Mouse (Mus musculus) kidney, embryonic 14.5 days (tissue): ENCODE results near the gene Klrc1. TPM values are rescaled to one million over a fixed set of nuclear protein-coding genes. Genes with fewer than 3 reads are reported as not detected.
A peak's percentile ranks its signal among the peaks of the same experiment; 100 is the strongest.
"Not testable (repeated sequence)": the region's sequence is repeated elsewhere in the genome, so short reads cannot be mapped to it uniquely, and the experiment has no call there.

ENCODE experiments used
- ATAC-seq: fragments of 200-750 bp; cut with Nextera tagmentation; 2 replicates; pipeline ENCODE4 v1.8.0; 2017; ENCODE audit warnings: moderate number of reproducible peaks, mild to moderate bottlenecking, moderate TSS enrichment, moderate library complexity; ENCODE audit not compliant: low FRiP score, low TSS enrichment
- H3K27ac ChIP-seq: fragments of 300-500 bp; sonication (generic); 2 replicates; pipeline ENCODE4 v1.5.1; 2014; ENCODE audit warnings: low read depth, mild to moderate bottlenecking, low read length, moderate library complexity, mixed read lengths
- H3K27me3 ChIP-seq: fragments of 300-500 bp; sonication (generic); 2 replicates; pipeline ENCODE4 v1.6.1; 2014; ENCODE audit warnings: mild to moderate bottlenecking, low read length; ENCODE audit not compliant: control insufficient read depth, insufficient read depth
- H3K36me3 ChIP-seq: fragments of 300-500 bp; sonication (generic); 2 replicates; pipeline ENCODE4 v1.6.1; 2014; ENCODE audit warnings: low read length, mixed read lengths; ENCODE audit not compliant: control insufficient read depth, insufficient read depth
- H3K4me1 ChIP-seq: fragments of 300-500 bp; sonication (generic); 2 replicates; pipeline ENCODE4 v1.6.1; 2014; ENCODE audit warnings: low read length, mixed read lengths; ENCODE audit not compliant: control insufficient read depth, insufficient read depth
- H3K4me2 ChIP-seq: fragments of 300-500 bp; sonication (generic); replicated peaks from 2 replicates; pipeline ENCODE4 v1.6.1; 2014; ENCODE audit warnings: low read depth, mild to moderate bottlenecking, low read length
- H3K4me3 ChIP-seq: fragments of 300-500 bp; sonication (generic); 2 replicates; pipeline ENCODE4 v1.5.1; 2014; ENCODE audit warnings: mild to moderate bottlenecking, low read length
- H3K9ac ChIP-seq: fragments of 300-500 bp; sonication (generic); 2 replicates; pipeline ENCODE4 v1.6.1; 2014; ENCODE audit warnings: low read depth, mild to moderate bottlenecking, low read length, moderate library complexity
- H3K9me3 ChIP-seq: fragments of 300-500 bp; sonication (generic); 2 replicates; pipeline ENCODE4 v1.6.1; 2016; ENCODE audit warnings: low read length; ENCODE audit not compliant: control insufficient read depth
- WGBS: fragments of 180-500 bp; shearing (Covaris S2); extraction: QIAGEN DNeasy Blood & Tissue Kit; methylation state at CpG from one replicate; pipeline ENCODE4 v1.1.7; 2014; 5-methylcytosine and 5-hydroxymethylcytosine counted together
- polyA plus RNA-seq: library from polyadenylated mRNA; unstranded; fragments of >200 nt; fragmentation: Nextera tagmentation; extraction: Ambion mirVana; gene quantifications from 2 replicates; pipeline ENCODE4 v1.2.1, GENCODE M21; 2014

Klrc1 gene
- not detected in 2 replicates for polyA plus RNA-seq

GRCm38 (mm10) chr6:129678873-129679272, at the start of gene Klrc1:
Klrc1 (minus strand) TSS chr6:129678973.
- H3K4me2 ChIP-seq, result no peak within 1 kb of the TSS
- WGBS, result 88% methylated on average over 3 of the region's 3 CpGs

GRCm38 (mm10) chr6:129727237-129727636, 48.5 kb upstream of the Klrc1 start:
- H3K27ac ChIP-seq, result no peak overlapping the region
- WGBS, result 94% methylated on average over 1 of the region's 1 CpGs
- H3K36me3 ChIP-seq, result no peaks in the 10 kb centered on the region
- no peak overlapping the region for H3K4me3 ChIP-seq
- no peak overlapping the region for H3K4me2 ChIP-seq
- H3K9me3 ChIP-seq, result no peaks in the 10 kb centered on the region
- H3K9ac ChIP-seq, result no peak overlapping the region
- H3K4me1 ChIP-seq, result no peaks in the 10 kb centered on the region
- no peaks in the 10 kb centered on the region for H3K27me3 ChIP-seq
- no peak for ATAC-seq

More at GRCm38 (mm10) chr6:129678873-129679272, at the start of gene Klrc1:
- Histone ChIP-seq H3K27ac (no peak within 1 kb of the TSS), H3K9ac (no peak within 1 kb of the TSS), H3K27me3 (no peaks in the 10 kb centered on the region), H3K36me3 (no peaks in the 10 kb centered on the region), H3K4me1 (no peaks in the 10 kb centered on the region), H3K9me3 (no peaks in the 10 kb centered on the region), H3K4me3 (no peak within 1 kb of the TSS)
- no peak for ATAC-seq

GRCm38 (mm10) chr6:129721390-129721789, 42.6 kb upstream of the Klrc1 start:
- no peak for ATAC-seq
- Histone ChIP-seq H3K4me1 (no peaks in the 10 kb centered on the region), H3K27ac (no peak overlapping the region), H3K4me3 (no peak overlapping the region), H3K27me3 (no peaks in the 10 kb centered on the region), H3K9me3 (no peaks in the 10 kb centered on the region), H3K36me3 (no peaks in the 10 kb centered on the region), H3K4me2 (no peak overlapping the region), H3K9ac (no peak overlapping the region)
- WGBS, result 76% methylated on average over 1 of the region's 1 CpGs

- Histone ChIP-seq H3K27ac (no peak overlapping the region), H3K9ac (no peak overlapping the region), H3K4me1 (no peaks in the 10 kb centered on the region), H3K4me3 (no peak overlapping the region), H3K4me2 (no peak overlapping the region), H3K9me3 (no peaks in the 10 kb centered on the region), H3K27me3 (no peaks in the 10 kb centered on the region), H3K36me3 (no peaks in the 10 kb centered on the region)
- WGBS, result under 1% methylated on average over 3 of the region's 3 CpGs
- ATAC-seq, result peak; percentile 64; the same call in 1 of the 2 replicates
Measured at GRCm38 (mm10) chr6:129720487-129720886, 41.7 kb upstream of the Klrc1 start.

- H3K36me3 ChIP-seq, result no peaks in the 10 kb centered on the region
- no peaks in the 10 kb centered on the region for H3K27me3 ChIP-seq
- WGBS, result 89% methylated on average over 4 of the region's 4 CpGs
- H3K9ac ChIP-seq, result no peak within 1 kb of the TSS
- H3K9me3 ChIP-seq, result no peaks in the 10 kb centered on the region
- H3K4me2 ChIP-seq, result no peak within 1 kb of the TSS
- no peaks in the 10 kb centered on the region for H3K4me1 ChIP-seq
- H3K4me3 ChIP-seq, result no peak within 1 kb of the TSS
- no peak within 1 kb of the TSS for H3K27ac ChIP-seq
- no peak for ATAC-seq
Measured at GRCm38 (mm10) chr6:129717032-129717431, 38.3 kb upstream of the Klrc1 start, which contains the start of gene Klri1. Klri1 (minus strand) TSS chr6:129717132.

DNA sequence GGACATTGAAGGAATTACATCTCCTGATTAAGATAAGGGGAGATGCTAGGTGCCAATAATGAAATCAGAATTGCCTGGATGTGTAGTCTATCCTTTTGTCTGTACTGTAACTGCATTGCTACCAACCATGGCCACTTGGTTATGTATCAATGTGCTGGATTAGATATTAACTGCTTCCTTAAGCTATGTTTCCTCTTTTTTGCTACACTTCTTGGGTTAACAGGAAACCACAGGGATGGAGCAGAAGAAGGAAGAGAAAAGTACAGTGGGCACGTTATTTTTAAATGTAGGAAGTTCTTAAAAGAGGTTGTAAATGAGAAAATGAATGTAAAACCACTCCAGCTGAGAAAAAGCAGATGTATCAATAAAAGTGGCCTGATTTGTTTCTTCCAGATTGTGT, 34.8 kb upstream of the Klrc1 start:
- 50% methylated on average over 1 of the region's 1 CpGs for WGBS
- no peaks in the 10 kb centered on the region for H3K4me1 ChIP-seq
- H3K4me3 ChIP-seq, result no peak overlapping the region
- no peak overlapping the region for H3K9ac ChIP-seq
- H3K9me3 ChIP-seq, result no peaks in the 10 kb centered on the region
- H3K4me2 ChIP-seq, result no peak overlapping the region
- no peaks in the 10 kb centered on the region for H3K27me3 ChIP-seq
- no peak overlapping the region for H3K27ac ChIP-seq
- ATAC-seq, result no peak
- no peaks in the 10 kb centered on the region for H3K36me3 ChIP-seq

GRCm38 (mm10) chr6:129691436-129691835, 12.7 kb upstream of the Klrc1 start:
- H3K27me3 ChIP-seq, ATAC-seq, H3K4me3 ChIP-seq, H3K27ac ChIP-seq, H3K4me2 ChIP-seq, H3K4me1 ChIP-seq, H3K9ac ChIP-seq, H3K36me3 ChIP-seq, H3K9me3 ChIP-seq: not testable (repeated sequence)
- WGBS, result 55% methylated on average over 10 of the region's 10 CpGs

DNA sequence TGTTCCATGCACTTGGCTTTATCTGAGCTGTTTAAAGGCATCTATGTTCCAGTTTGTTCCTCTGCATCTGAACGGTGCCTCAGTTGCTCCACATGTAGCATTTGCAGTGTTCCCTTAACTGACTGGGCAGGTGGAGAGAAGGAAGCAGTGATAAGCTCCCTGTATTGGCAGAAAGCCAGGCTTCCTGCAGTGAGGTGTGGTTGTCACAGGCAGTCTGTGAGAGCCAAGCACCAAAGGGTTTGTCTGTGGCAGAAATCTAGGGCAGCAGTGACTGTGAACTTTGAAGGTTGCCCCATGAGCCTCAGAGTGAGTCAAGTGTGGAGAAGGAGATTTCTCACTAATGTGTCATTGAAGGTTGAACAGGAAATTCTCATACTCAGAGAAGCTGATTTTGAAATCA, 1.6 kb upstream of the Klrc1 start:
- Histone ChIP-seq H3K27me3 (no peaks in the 10 kb centered on the region), H3K9ac (no peak overlapping the region), H3K36me3 (no peaks in the 10 kb centered on the region), H3K4me3 (no peak overlapping the region), H3K4me1 (no peaks in the 10 kb centered on the region), H3K9me3 (no peaks in the 10 kb centered on the region), H3K4me2 (no peak overlapping the region), H3K27ac (no peak overlapping the region)
- WGBS, result 71% methylated on average over 1 of the region's 1 CpGs
- no peak for ATAC-seq

DNA sequence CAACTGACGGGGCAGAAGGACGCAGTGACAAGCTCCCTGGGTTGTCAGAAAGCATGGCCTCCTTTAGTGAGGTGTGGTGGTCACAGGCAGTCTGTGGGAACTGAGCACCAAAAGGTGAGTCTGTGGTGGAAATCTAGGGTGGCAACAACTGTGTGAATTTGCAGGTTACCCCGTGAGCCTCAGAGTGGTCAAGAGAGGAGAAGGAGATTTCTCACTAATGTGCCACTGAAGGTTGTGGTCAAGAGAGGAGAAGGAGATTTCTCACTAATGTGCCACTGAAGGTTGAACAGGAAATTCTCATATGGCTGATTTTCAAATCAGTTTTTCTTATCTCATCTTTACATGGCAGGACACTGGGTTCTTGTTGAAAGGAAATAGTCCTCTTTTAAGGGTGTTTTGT, 17.5 kb downstream of the Klrc1 start:
- no CpG with 5 or more reads among the region's 3 CpGs for WGBS
- not testable (repeated sequence) for H3K36me3 ChIP-seq, H3K9ac ChIP-seq, H3K4me3 ChIP-seq, H3K27ac ChIP-seq, H3K9me3 ChIP-seq, H3K4me1 ChIP-seq, H3K4me2 ChIP-seq, H3K27me3 ChIP-seq, ATAC-seq
